Mouse (Mus musculus): ENCODE data around the gene 2310039H08Rik. TPM values are rescaled to one million over a fixed set of nuclear protein-coding genes. Genes with fewer than 3 reads are reported as not detected.

The 2310039H08Rik gene
- total and polyA plus RNA-seq, 3 experiments, result 22.6 to 45.4 (median 30.4) TPM

GRCm38 (mm10) chr17:46767868-46768267 is 4.6 kb upstream of the 2310039H08Rik start:
- Histone ChIP-seq H3K27me3 (ENCODE audit: control insufficient read depth, insufficient read depth, low read length) (no peaks in the 10 kb centered on the region), H3K4me1 (ENCODE audit: control insufficient read depth, insufficient read depth, low read length) (peaks cover 2% of the 10 kb centered on the region), H3K27ac (no peak overlapping the region), H3K9ac (ENCODE audit: low read depth, low read length) (no peak overlapping the region), H3K36me3 (ENCODE audit: control insufficient read depth, insufficient read depth, low read length) (no peaks in the 10 kb centered on the region), H3K79me2 (replicated peaks; ENCODE audit: control insufficient read depth, insufficient read depth, low read length) (no peaks in the 10 kb centered on the region), H3K4me3 (no peak overlapping the region)
- 48% methylated on average over 8 of the region's 8 CpGs for WGBS
- intact Hi-C loops (cut with DNase I), result no loop called here
- TF ChIP-seq EP300 (IDR thresholded peaks at IDR 0.05; ENCODE audit: insufficient read depth, low read depth, low read length) (no peak), POLR2A (IDR thresholded peaks at IDR 0.05; ENCODE audit: insufficient read depth, low read depth, low read length) (no peak), CTCF (IDR thresholded peaks at IDR 0.05) (no peak)
- no peak for DNase-seq

- H3K27me3 ChIP-seq (ENCODE audit: control insufficient read depth, insufficient read depth, low read length), result no peaks in the 10 kb centered on the region
- no peaks in the 10 kb centered on the region for H3K79me2 ChIP-seq (replicated peaks; ENCODE audit: control insufficient read depth, insufficient read depth, low read length)
- no peak overlapping the region for H3K27ac ChIP-seq
- no peaks in the 10 kb centered on the region for H3K36me3 ChIP-seq (ENCODE audit: control insufficient read depth, insufficient read depth, low read length)
- no peak overlapping the region for H3K9ac ChIP-seq (ENCODE audit: low read depth, low read length)
- 88% methylated on average over 11 of the region's 11 CpGs for WGBS
- intact Hi-C loops (cut with DNase I), result no loop called here
- no peak for TF ChIP-seq EP300 (IDR thresholded peaks at IDR 0.05; ENCODE audit: insufficient read depth, low read depth, low read length)
- no peak for TF ChIP-seq CTCF (IDR thresholded peaks at IDR 0.05)
- no peak for TF ChIP-seq POLR2A (IDR thresholded peaks at IDR 0.05; ENCODE audit: insufficient read depth, low read depth, low read length)
- peaks cover 2% of the 10 kb centered on the region for H3K4me1 ChIP-seq (ENCODE audit: control insufficient read depth, insufficient read depth, low read length)
- no peak for DNase-seq
- no peak overlapping the region for H3K4me3 ChIP-seq
These were observed 1.9 kb upstream of the 2310039H08Rik start for GRCm38 (mm10) chr17:46770546-46770945.

GRCm38 (mm10) chr17:46771025-46771424 is 1.4 kb upstream of the 2310039H08Rik start:
- Histone ChIP-seq H3K27me3 (ENCODE audit: control insufficient read depth, insufficient read depth, low read length) (no peaks in the 10 kb centered on the region), H3K36me3 (ENCODE audit: control insufficient read depth, insufficient read depth, low read length) (no peaks in the 10 kb centered on the region), H3K4me3 (no peak overlapping the region), H3K4me1 (ENCODE audit: control insufficient read depth, insufficient read depth, low read length) (peaks cover 2% of the 10 kb centered on the region), H3K27ac (no peak overlapping the region), H3K9ac (ENCODE audit: low read depth, low read length) (no peak overlapping the region), H3K79me2 (replicated peaks; ENCODE audit: control insufficient read depth, insufficient read depth, low read length) (no peaks in the 10 kb centered on the region)
- WGBS, result 88% methylated on average over 4 of the region's 4 CpGs
- no peak for DNase-seq
- TF ChIP-seq POLR2A (IDR thresholded peaks at IDR 0.05; ENCODE audit: insufficient read depth, low read depth, low read length) (no peak), CTCF (IDR thresholded peaks at IDR 0.05) (0 out of 2 replicates have a peak, but pooled peaks have one; percentile 8), EP300 (IDR thresholded peaks at IDR 0.05; ENCODE audit: insufficient read depth, low read depth, low read length) (no peak)
- intact Hi-C loops (cut with DNase I), result no loop called here

GRCm38 (mm10) chr17:46771616-46772015 is 819 bp upstream of the 2310039H08Rik start:
- intact Hi-C loops (cut with DNase I), result loop anchor here (1.0 kb wide), 2 partner anchors 11 to 19 kb away; partner anchors contain the start of genes Cnpy3 and Rpl7l1
- no peak overlapping the region; the same call in none of the 2 replicates for H3K4me3 ChIP-seq
- H3K36me3 ChIP-seq (ENCODE audit: control insufficient read depth, insufficient read depth, low read length), result no peaks in the 10 kb centered on the region
- no peaks in the 10 kb centered on the region for H3K27me3 ChIP-seq (ENCODE audit: control insufficient read depth, insufficient read depth, low read length)
- TF ChIP-seq EP300 (IDR thresholded peaks at IDR 0.05; ENCODE audit: insufficient read depth, low read depth, low read length) (no peak), POLR2A (IDR thresholded peaks at IDR 0.05; ENCODE audit: insufficient read depth, low read depth, low read length) (no peak), CTCF (IDR thresholded peaks at IDR 0.05) (no peak)
- H3K4me1 ChIP-seq (ENCODE audit: control insufficient read depth, insufficient read depth, low read length), result peaks cover 2% of the 10 kb centered on the region
- DNase-seq, result no peak
- H3K27ac ChIP-seq, result peak overlapping the region; percentile 82; the same call in 1 of the 2 replicates
- WGBS, result 62% methylated on average over 17 of the region's 17 CpGs
- H3K9ac ChIP-seq (ENCODE audit: low read depth, low read length), result no peak overlapping the region
- H3K79me2 ChIP-seq (replicated peaks; ENCODE audit: control insufficient read depth, insufficient read depth, low read length), result no peaks in the 10 kb centered on the region

GRCm38 (mm10) chr17:46772038-46772403 is 414 bp upstream of the 2310039H08Rik start:
- Histone ChIP-seq H3K27me3 (ENCODE audit: control insufficient read depth, insufficient read depth, low read length) (no peaks in the 10 kb centered on the region), H3K79me2 (replicated peaks; ENCODE audit: control insufficient read depth, insufficient read depth, low read length) (no peaks in the 10 kb centered on the region), H3K4me1 (ENCODE audit: control insufficient read depth, insufficient read depth, low read length) (peaks cover 2% of the 10 kb centered on the region), H3K27ac (peak overlapping the region; percentile 82), H3K36me3 (ENCODE audit: control insufficient read depth, insufficient read depth, low read length) (no peaks in the 10 kb centered on the region), H3K9ac (ENCODE audit: low read depth, low read length) (peak overlapping the region; percentile 57), H3K4me3 (peak overlapping the region; percentile 91)
- TF ChIP-seq CTCF (IDR thresholded peaks at IDR 0.05), result no peak
- TF ChIP-seq POLR2A (IDR thresholded peaks at IDR 0.05; ENCODE audit: insufficient read depth, low read depth, low read length), result no peak
- no peak for TF ChIP-seq EP300 (IDR thresholded peaks at IDR 0.05; ENCODE audit: insufficient read depth, low read depth, low read length)
- intact Hi-C loops (cut with DNase I), result loop anchor here (1.0 kb wide), 2 partner anchors 10 to 20 kb away; partner anchors contain the start of genes Cnpy3 and Rpl7l1
- no peak for DNase-seq
- 5% methylated on average over 5 of the region's 5 CpGs for WGBS

- Histone ChIP-seq H3K36me3 (ENCODE audit: control insufficient read depth, insufficient read depth, low read length) (no peaks in the 10 kb centered on the region), H3K9ac (ENCODE audit: low read depth, low read length) (peak overlapping the region; percentile 87), H3K79me2 (replicated peaks; ENCODE audit: control insufficient read depth, insufficient read depth, low read length) (no peaks in the 10 kb centered on the region), H3K27ac (peak overlapping the region; percentile 82), H3K27me3 (ENCODE audit: control insufficient read depth, insufficient read depth, low read length) (no peaks in the 10 kb centered on the region), H3K4me1 (ENCODE audit: control insufficient read depth, insufficient read depth, low read length) (peaks cover 2% of the 10 kb centered on the region), H3K4me3 (peak overlapping the region; percentile 91)
- WGBS, result 12% methylated on average over 19 of the region's 20 CpGs
- DNase-seq, result no peak
- peak; percentile 60; the same call in 1 of the 2 replicates for TF ChIP-seq POLR2A (IDR thresholded peaks at IDR 0.05; ENCODE audit: insufficient read depth, low read depth, low read length)
- no peak; the same call in 1 of the 2 replicates for TF ChIP-seq CTCF (IDR thresholded peaks at IDR 0.05)
- TF ChIP-seq EP300 (IDR thresholded peaks at IDR 0.05; ENCODE audit: insufficient read depth, low read depth, low read length), result 0 out of 2 replicates have a peak, but pooled peaks have one; percentile 7
- intact Hi-C loops (cut with DNase I), result no loop called here
These were observed 1.1 kb downstream of the 2310039H08Rik start for GRCm38 (mm10) chr17:46773278-46774130.

All from heart, adult 2 months (tissue).